In genomic region chr8:106585671-106586037, GRCm38 (mm10) we compare ENCODE assay signal across 20 mouse cellular contexts. TPM values are rescaled to one million over a fixed set of nuclear protein-coding genes. Genes with fewer than 3 reads are reported as not detected.
DNase-seq lines count a peak whose midpoint lies in the region; ATAC-seq and TF ChIP-seq lines count a peak whose summit lies in the region.
"Had no signal": no experiment of that assay in that cellular context is flagged by ENCODE, and none has a peak within 500 bp of the region (broad histone marks: within the 10 kb centered on the region; RNA-seq: fewer than 3 reads in every experiment).

No protein-coding gene starts in this region.

- 79% methylated on average over 3 of the region's 3 CpGs for WGBS in lung, embryonic 15.5 days
- 70% methylated on average over 3 of the region's 3 CpGs for WGBS in lung, postnatal 0 days
- 84% methylated on average over 3 of the region's 3 CpGs for WGBS in intestine, embryonic 15.5 days

- peaks cover 17% of the 10 kb centered on the region for H3K4me1 ChIP-seq in lung, embryonic 15.5 days
- peaks cover 7% of the 10 kb centered on the region; the same call in 1 of the 2 replicates for H3K4me1 ChIP-seq in lung, postnatal 0 days (ENCODE audit: insufficient read depth, low read depth, low read length)
- H3K4me1 ChIP-seq in intestine, embryonic 15.5 days (replicated peaks): peaks cover 3% of the 10 kb centered on the region; the same call in 1 of the 2 replicates
- H3K4me1 ChIP-seq: embryonic facial prominence, embryonic 13.5 days; forebrain, embryonic 12.5 days; hindbrain, embryonic 12.5 days had no signal

- TF ChIP-seq CTCF in lung, postnatal 0 days (IDR thresholded peaks at IDR 0.05): no peak

- no peaks in the 10 kb centered on the region for H3K27me3 ChIP-seq in lung, embryonic 15.5 days
- no peaks in the 10 kb centered on the region for H3K27me3 ChIP-seq in lung, postnatal 0 days (replicated peaks; ENCODE audit: insufficient read depth, low read length)
- H3K27me3 ChIP-seq in intestine, embryonic 15.5 days (replicated peaks): no peaks in the 10 kb centered on the region
- H3K27me3 ChIP-seq: CH12.LX; embryonic facial prominence, embryonic 13.5 days; forebrain, embryonic 12.5 days; heart, embryonic 13.5 days; hindbrain, embryonic 12.5 days had no signal

- H3K9me3 ChIP-seq in lung, embryonic 15.5 days: no peaks in the 10 kb centered on the region
- H3K9me3 ChIP-seq in lung, postnatal 0 days (ENCODE audit: low read length): no peaks in the 10 kb centered on the region
- no peaks in the 10 kb centered on the region for H3K9me3 ChIP-seq in intestine, embryonic 15.5 days
- H3K9me3 ChIP-seq: forebrain, embryonic 12.5 days; heart, embryonic 13.5 days; hindbrain, embryonic 12.5 days had no signal

- ATAC-seq in lung, embryonic 15.5 days (ENCODE audit: borderline replicate concordance, extremely low read depth, low FRiP score, low TSS enrichment): no peak
- ATAC-seq in lung, postnatal 0 days: no peak
- no peak for ATAC-seq in intestine, embryonic 15.5 days
- ATAC-seq in megakaryocyte progenitor cell, adult 5-6 weeks (replicated peaks; ENCODE audit: poor library complexity): peak; percentile 42; the same call in 1 of the 2 replicates
- no peak for ATAC-seq in inflammation-experienced regulatory T-cells, adult 6 months
- ATAC-seq: forebrain, embryonic 16.5 days had no signal

- no peak for TF ChIP-seq EP300 in lung, postnatal 0 days (IDR thresholded peaks at IDR 0.05)

- H3K9ac ChIP-seq in lung, embryonic 15.5 days: no peak overlapping the region
- H3K9ac ChIP-seq in lung, postnatal 0 days (replicated peaks; ENCODE audit: low read depth): no peak overlapping the region
- no peak overlapping the region for H3K9ac ChIP-seq in intestine, embryonic 15.5 days
- H3K9ac ChIP-seq: embryonic facial prominence, embryonic 13.5 days; forebrain, embryonic 12.5 days; heart, embryonic 13.5 days; hindbrain, embryonic 12.5 days had no signal

- H3K36me3 ChIP-seq in lung, embryonic 15.5 days: no peaks in the 10 kb centered on the region
- H3K36me3 ChIP-seq in lung, postnatal 0 days (ENCODE audit: insufficient read depth, low read length): no peaks in the 10 kb centered on the region
- H3K36me3 ChIP-seq in intestine, embryonic 15.5 days: no peaks in the 10 kb centered on the region
- H3K36me3 ChIP-seq: embryonic facial prominence, embryonic 13.5 days; forebrain, embryonic 12.5 days; heart, embryonic 13.5 days; hindbrain, embryonic 12.5 days had no signal

- H3K4me2 ChIP-seq in lung, embryonic 15.5 days: no peak overlapping the region
- no peak overlapping the region for H3K4me2 ChIP-seq in lung, postnatal 0 days (replicated peaks; ENCODE audit: low read depth, low read length)
- H3K4me2 ChIP-seq in intestine, embryonic 15.5 days (replicated peaks): no peak overlapping the region
- H3K4me2 ChIP-seq: embryonic facial prominence, embryonic 13.5 days; forebrain, embryonic 12.5 days; heart, embryonic 13.5 days; hindbrain, embryonic 12.5 days had no signal

- H3K27ac ChIP-seq in lung, embryonic 15.5 days: peak overlapping the region; percentile 85; the same call in 1 of the 2 replicates
- no peak overlapping the region for H3K27ac ChIP-seq in lung, postnatal 0 days (ENCODE audit: low read length)
- H3K27ac ChIP-seq in intestine, embryonic 15.5 days: peak overlapping the region; percentile 80
- H3K27ac ChIP-seq: embryonic facial prominence, embryonic 13.5 days; forebrain, embryonic 12.5 days; heart, embryonic 13.5 days; hindbrain, embryonic 12.5 days had no signal

- H3K4me3 ChIP-seq in lung, embryonic 15.5 days: no peak overlapping the region
- H3K4me3 ChIP-seq in lung, postnatal 0 days (ENCODE audit: low read depth, low read length): no peak overlapping the region
- H3K4me3 ChIP-seq in intestine, embryonic 15.5 days (replicated peaks): no peak overlapping the region
- H3K4me3 ChIP-seq: embryonic facial prominence, embryonic 13.5 days; forebrain, embryonic 12.5 days; heart, embryonic 13.5 days; hindbrain, embryonic 12.5 days had no signal

- DNase-seq in lung, postnatal 0 days (ENCODE audit: low spot score): no peak
- DNase-seq in retina, postnatal 1 day: no peak
- DNase-seq in urinary bladder, adult 2 months (ENCODE audit: low spot score): no peak
- DNase-seq: adrenal gland, adult 2 months; adrenal gland, postnatal 25 days; cerebellum, adult 18-20 months; cerebellum, adult 9-11 months; cerebellum, postnatal 36 days; gastrocnemius, postnatal 10 days; heart, postnatal 4 days had no signal

RNA-seq across cellular contexts. Expression of gene Gm10073, which starts 12.4 kb away (rescaled TPM):
- 8.3 and 9.0 TPM in 2 replicates for polyA plus RNA-seq in lung, embryonic 15.5 days (2015; fragmentation: Nextera tagmentation; extraction: Ambion mirVana)
- 8.0 and 9.0 TPM in 2 replicates for polyA plus RNA-seq in lung, postnatal 0 days (2015; fragmentation: Nextera tagmentation; extraction: Ambion mirVana)
- polyA plus RNA-seq in intestine, embryonic 15.5 days (2015; fragmentation: Nextera tagmentation; extraction: Ambion mirVana): 15.5 and 20.2 TPM in 2 replicates
- 111 and 130 TPM in 2 replicates for total RNA-seq in megakaryocyte progenitor cell, adult 5-6 weeks (2015)
- 8.4 and 9.5 TPM in 2 replicates for total RNA-seq in megakaryocyte progenitor cell, adult 5-6 weeks (2017)
- 188 and 228 TPM in 2 replicates for polyA plus RNA-seq in urinary bladder, adult 2 months (2012; rRNA removed)
- 100 to 1,000 TPM in 1 of 3 experiments, 10 to 100 TPM in 2; 67.0 to 101 (median 94.0) TPM for polyA plus RNA-seq in inflammation-experienced regulatory T-cells, adult 6 months (2017; shearing (Covaris generic))

RNA-seq across cellular contexts. Expression of gene Cdh1, which starts 17.5 kb away (rescaled TPM):
- polyA plus RNA-seq in lung, embryonic 15.5 days (2015; fragmentation: Nextera tagmentation; extraction: Ambion mirVana): 106 and 117 TPM in 2 replicates
- polyA plus RNA-seq in lung, postnatal 0 days (2015; fragmentation: Nextera tagmentation; extraction: Ambion mirVana): 88.2 and 106 TPM in 2 replicates
- polyA plus RNA-seq in intestine, embryonic 15.5 days (2015; fragmentation: Nextera tagmentation; extraction: Ambion mirVana): 152 and 158 TPM in 2 replicates
- 0.42 and 1.2 TPM in 2 replicates for total RNA-seq in megakaryocyte progenitor cell, adult 5-6 weeks (2015)
- total RNA-seq in megakaryocyte progenitor cell, adult 5-6 weeks (2017): 0.62 and 1.3 TPM in 2 replicates
- 81.3 and 96.0 TPM in 2 replicates for polyA plus RNA-seq in urinary bladder, adult 2 months (2012; rRNA removed)
- 1 to 10 TPM in 2 of 3 experiments, under 1 TPM in 1; 0.26 to 2.4 (median 1.1) TPM for polyA plus RNA-seq in inflammation-experienced regulatory T-cells, adult 6 months (2017; shearing (Covaris generic))

Comparison
In these comparisons a context has a peak if more than half of its experiments do, and no peak if none do; other contexts are left out.
1. RNA of gene Cdh1, which starts 17.5 kb away (polyA plus RNA-seq): 152 to 158 TPM in intestine, embryonic 15.5 days, 106 to 117 TPM in lung, embryonic 15.5 days, 88.2 to 106 TPM in lung, postnatal 0 days and 81.3 to 96.0 TPM in urinary bladder, adult 2 months; 0.26 to 2.4 TPM in inflammation-experienced regulatory T-cells, adult 6 months; every median in the first group is over 10 times any median in the second.